Mouse (Mus musculus) testis, adult 2 months (tissue): ENCODE measurements around the gene A2ml1.

Experiments used
- CTCF ChIP-seq: fragments of 200-500 bp; IDR thresholded peaks from 2 replicates; pipeline ENCODE4 v1.5.1; 2012; ENCODE audit warnings: low read depth, mild to moderate bottlenecking, inconsistent platforms, low read length, moderate library complexity; ENCODE audit not compliant: control insufficient read depth, insufficient read depth, insufficient replicate concordance
- POLR2A ChIP-seq: fragments of 200-500 bp; IDR thresholded peaks from 2 replicates; pipeline ENCODE4 v1.6.1; 2012; ENCODE audit warnings: low read depth, mild to moderate bottlenecking, inconsistent platforms, low read length, moderate library complexity; ENCODE audit not compliant: control insufficient read depth

- TF ChIP-seq CTCF (no peak), POLR2A (no peak)
These were observed 32.9 kb downstream of the A2ml1 start for GRCm38 (mm10) chr6:128548532-128548931.
